Mouse (Mus musculus) brain, adult 2 months (tissue): Measurements from ENCODE around the gene Gm17428.

ENCODE experiments used
- DNase-seq: peaks from one replicate; pipeline ENCODE4 v3.0.0; 2011; ENCODE audit warnings: low read depth, low spot score

The Gm17428 gene

DNA sequence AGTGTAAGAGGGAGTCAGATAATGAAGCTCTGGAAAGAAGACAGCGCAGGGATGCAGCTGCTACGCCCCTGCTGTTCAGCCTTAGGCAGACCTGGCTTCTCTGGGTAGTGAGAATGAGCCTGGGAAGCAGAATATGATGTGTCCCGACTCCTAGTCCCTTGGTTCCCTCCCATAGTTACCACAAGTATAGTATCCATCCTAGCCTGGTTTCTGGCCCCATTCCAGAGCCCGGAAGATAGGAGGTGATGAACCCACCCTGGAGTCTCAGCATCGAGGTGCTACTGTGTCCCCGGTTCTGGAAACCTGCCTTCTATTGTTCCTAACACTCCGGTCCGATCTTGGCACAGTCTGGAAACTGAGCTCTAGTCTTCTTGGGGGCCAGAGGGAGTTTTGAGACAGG is 31.7 kb downstream of the Gm17428 start:
- DNase-seq, result no peak

DNA sequence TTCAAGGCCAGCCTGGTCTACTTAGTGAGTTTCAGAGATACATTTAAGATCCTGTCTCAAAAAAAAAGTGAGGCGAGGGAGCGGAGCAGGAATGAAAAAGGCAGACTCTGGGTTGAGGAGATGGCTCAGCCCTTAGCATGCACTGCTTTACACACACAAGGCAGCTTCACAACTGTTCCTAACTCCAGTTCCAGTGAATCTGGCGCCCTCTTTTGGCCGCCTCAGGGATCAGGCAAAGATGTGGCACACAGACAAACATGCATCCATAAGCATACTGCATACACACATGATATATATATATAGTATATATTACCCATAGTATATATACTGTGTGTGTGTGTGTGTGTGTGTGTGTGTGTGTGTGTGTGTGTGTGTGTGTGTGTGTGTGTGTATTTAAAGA is 34.4 kb downstream of the Gm17428 start:
- no peak for DNase-seq

DNA sequence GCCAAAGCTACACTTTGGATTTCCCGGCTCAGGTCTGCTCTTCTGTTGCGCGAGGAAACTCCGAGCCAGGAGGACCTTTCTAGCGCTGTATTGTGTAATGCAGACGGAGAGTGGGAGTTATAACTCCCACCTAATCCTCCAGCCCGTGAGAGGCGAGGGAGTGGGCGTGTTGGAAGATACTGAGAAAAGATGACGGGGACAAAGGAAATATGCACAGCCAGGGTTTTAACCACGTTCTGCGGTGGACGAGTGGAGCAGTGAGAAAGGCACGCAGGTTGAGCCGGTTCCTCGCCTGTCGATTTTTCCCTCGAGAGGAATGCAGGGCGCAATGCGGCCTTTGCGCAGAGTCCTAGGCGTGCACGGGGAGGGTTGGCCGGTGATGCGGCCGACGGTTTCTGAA is 37.9 kb downstream of the Gm17428 start:
- DNase-seq, result peak; percentile 85

- DNase-seq, result peak; percentile 100
Observed at GRCm38 (mm10) chr14:55014991-55015766, 38.4 kb downstream of the Gm17428 start, which contains the start of gene Ngdn. Gene Ngdn, plus strand, starts transcription at chr14:55015454.

GRCm38 (mm10) chr14:55015767-55016111 is 39.0 kb downstream of the Gm17428 start:
- peak; percentile 33 for DNase-seq

DNA sequence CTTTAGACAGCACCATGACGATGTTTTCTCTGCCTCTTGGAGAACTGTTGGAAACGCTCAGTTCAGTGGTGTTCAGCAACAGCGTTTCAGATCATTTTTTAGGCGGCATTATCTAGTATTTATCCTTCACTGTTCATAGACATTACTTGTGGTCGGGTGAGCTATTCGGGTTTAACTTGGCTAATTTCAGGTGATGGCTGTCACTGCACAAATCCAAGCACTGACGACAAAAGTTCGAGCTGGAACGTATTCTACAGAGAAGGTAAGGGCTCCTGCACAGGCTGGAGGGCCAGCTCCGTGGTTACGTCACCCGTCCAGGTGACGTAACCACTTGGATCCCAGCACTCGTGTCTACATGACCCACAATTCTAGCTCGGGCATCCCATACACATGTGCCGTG is 40.1 kb downstream of the Gm17428 start:
- DNase-seq, result no peak

GRCm38 (mm10) chr14:55020394-55020793 is 43.7 kb downstream of the Gm17428 start:
- no peak for DNase-seq

- DNase-seq, result no peak
Observed at GRCm38 (mm10) chr14:55023011-55023410, 46.3 kb downstream of the Gm17428 start.

DNA sequence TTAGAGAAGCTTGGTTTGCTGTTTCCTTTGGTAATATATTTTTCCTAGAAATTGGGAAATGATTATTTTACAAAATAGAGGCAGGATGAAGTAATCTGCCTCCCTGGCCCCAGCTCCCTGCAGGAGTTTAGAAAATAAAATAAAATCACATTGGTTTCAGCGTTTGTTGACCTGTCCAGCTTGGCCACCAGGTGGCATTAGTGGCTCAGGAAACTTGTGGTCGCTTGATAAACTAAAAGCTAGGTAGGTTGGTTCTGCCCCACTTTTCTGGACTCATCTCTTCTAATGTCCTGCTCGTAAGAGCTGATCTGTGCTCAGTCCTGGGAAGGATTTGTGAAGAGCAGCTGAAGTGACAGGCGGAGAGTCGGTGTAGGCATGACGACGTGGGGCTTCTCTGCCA is 47.5 kb downstream of the Gm17428 start:
- peak; percentile 89 for DNase-seq

- no peak for DNase-seq
Observed at GRCm38 (mm10) chr14:55025527-55025926, 48.8 kb downstream of the Gm17428 start.
